Mouse (Mus musculus) kidney, embryonic 14.5 days (tissue): Measurements from ENCODE around the gene Selenoh. TPM values are rescaled to one million over a fixed set of nuclear protein-coding genes. Genes with fewer than 3 reads are reported as not detected.

Source experiments
- ATAC-seq: fragments of 200-750 bp; cut with Nextera tagmentation; 2 replicates; pipeline ENCODE4 v1.8.0; 2017; ENCODE audit warnings: moderate number of reproducible peaks, mild to moderate bottlenecking, moderate TSS enrichment, moderate library complexity; ENCODE audit not compliant: low FRiP score, low TSS enrichment
- H3K27ac ChIP-seq: fragments of 300-500 bp; sonication (generic); 2 replicates; pipeline ENCODE4 v1.5.1; 2014; ENCODE audit warnings: low read depth, mild to moderate bottlenecking, low read length, moderate library complexity, mixed read lengths
- H3K27me3 ChIP-seq: fragments of 300-500 bp; sonication (generic); 2 replicates; pipeline ENCODE4 v1.6.1; 2014; ENCODE audit warnings: mild to moderate bottlenecking, low read length; ENCODE audit not compliant: control insufficient read depth, insufficient read depth
- H3K36me3 ChIP-seq: fragments of 300-500 bp; sonication (generic); 2 replicates; pipeline ENCODE4 v1.6.1; 2014; ENCODE audit warnings: low read length, mixed read lengths; ENCODE audit not compliant: control insufficient read depth, insufficient read depth
- H3K4me1 ChIP-seq: fragments of 300-500 bp; sonication (generic); 2 replicates; pipeline ENCODE4 v1.6.1; 2014; ENCODE audit warnings: low read length, mixed read lengths; ENCODE audit not compliant: control insufficient read depth, insufficient read depth
- H3K4me2 ChIP-seq: fragments of 300-500 bp; sonication (generic); replicated peaks from 2 replicates; pipeline ENCODE4 v1.6.1; 2014; ENCODE audit warnings: low read depth, mild to moderate bottlenecking, low read length
- H3K4me3 ChIP-seq: fragments of 300-500 bp; sonication (generic); 2 replicates; pipeline ENCODE4 v1.5.1; 2014; ENCODE audit warnings: mild to moderate bottlenecking, low read length
- H3K9ac ChIP-seq: fragments of 300-500 bp; sonication (generic); 2 replicates; pipeline ENCODE4 v1.6.1; 2014; ENCODE audit warnings: low read depth, mild to moderate bottlenecking, low read length, moderate library complexity
- H3K9me3 ChIP-seq: fragments of 300-500 bp; sonication (generic); 2 replicates; pipeline ENCODE4 v1.6.1; 2016; ENCODE audit warnings: low read length; ENCODE audit not compliant: control insufficient read depth
- WGBS: fragments of 180-500 bp; shearing (Covaris S2); extraction: QIAGEN DNeasy Blood & Tissue Kit; methylation state at CpG from one replicate; pipeline ENCODE4 v1.1.7; 2014; 5-methylcytosine and 5-hydroxymethylcytosine counted together
- polyA plus RNA-seq: library from polyadenylated mRNA; unstranded; fragments of >200 nt; fragmentation: Nextera tagmentation; extraction: Ambion mirVana; gene quantifications from 2 replicates; pipeline ENCODE4 v1.2.1, GENCODE M21; 2014

Gene Selenoh
- polyA plus RNA-seq, 1 experiment from 2014 or later = 404 TPM

GRCm38 (mm10) chr2:84655864-84656263 is 14.7 kb downstream of the Selenoh start:
- H3K27ac ChIP-seq = no peak overlapping the region
- no peaks in the 10 kb centered on the region for H3K36me3 ChIP-seq
- no peak overlapping the region for H3K4me2 ChIP-seq
- no peak for ATAC-seq
- no peaks in the 10 kb centered on the region for H3K27me3 ChIP-seq
- no peak overlapping the region for H3K4me3 ChIP-seq
- no peak overlapping the region for H3K9ac ChIP-seq
- WGBS = 72% methylated on average over 1 of the region's 1 CpGs
- H3K4me1 ChIP-seq = no peaks in the 10 kb centered on the region; the same call in 1 of the 2 replicates
- H3K9me3 ChIP-seq = no peaks in the 10 kb centered on the region

- no peaks in the 10 kb centered on the region for H3K36me3 ChIP-seq
- H3K4me2 ChIP-seq = no peak overlapping the region
- no peak overlapping the region for H3K9ac ChIP-seq
- H3K9me3 ChIP-seq = no peaks in the 10 kb centered on the region
- no peaks in the 10 kb centered on the region; the same call in 1 of the 2 replicates for H3K4me1 ChIP-seq
- H3K27me3 ChIP-seq = no peaks in the 10 kb centered on the region
- H3K4me3 ChIP-seq = no peak overlapping the region
- ATAC-seq = no peak
- no peak overlapping the region for H3K27ac ChIP-seq
Measured at GRCm38 (mm10) chr2:84653354-84653753, 17.2 kb downstream of the Selenoh start.

DNA sequence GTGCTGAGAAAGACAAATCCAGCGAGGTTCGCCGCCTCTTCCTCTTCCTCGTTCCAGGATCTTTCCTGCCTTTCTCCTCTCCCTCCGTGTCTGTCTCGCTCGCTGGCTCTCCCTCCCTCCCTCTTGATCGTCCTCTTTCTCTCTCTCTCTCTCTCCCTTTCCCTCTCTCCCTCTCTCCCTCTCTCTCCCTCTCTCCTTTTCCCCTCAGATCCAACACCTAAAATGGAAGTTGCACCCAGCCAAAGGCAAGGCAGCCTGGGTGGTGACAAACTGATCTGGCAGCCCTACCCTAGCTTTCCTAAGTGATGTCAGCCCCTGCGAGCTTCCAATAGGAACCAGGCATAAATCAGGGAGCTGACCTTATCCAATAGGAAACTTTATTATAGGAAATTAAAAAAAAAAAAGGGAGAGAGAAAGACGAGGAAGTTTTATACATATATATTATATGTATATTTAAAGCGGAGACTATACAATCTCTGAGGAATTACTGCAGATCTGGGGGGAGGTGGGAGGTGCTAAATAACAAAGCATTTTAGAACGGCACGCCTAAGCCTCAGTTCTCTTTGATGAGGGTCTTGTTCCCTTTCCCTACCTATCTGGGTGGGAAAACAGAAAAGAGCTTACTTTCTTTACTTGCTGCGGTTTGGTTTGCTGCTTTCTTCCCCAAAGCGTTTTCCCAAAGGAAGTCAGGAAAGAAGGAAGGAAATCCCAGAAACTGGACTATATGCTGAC is 19.9 kb downstream of the Selenoh start, which contains the start of gene Ctnnd1:
Gene Ctnnd1, minus strand, starts transcription at position 302 of the 732 bp plus-strand sequence.
- WGBS = under 1% methylated on average over 15 of the region's 15 CpGs
- peaks cover 7% of the 10 kb centered on the region; the same call in 1 of the 2 replicates for H3K4me1 ChIP-seq
- ATAC-seq = peak; percentile 98
- no peaks in the 10 kb centered on the region for H3K27me3 ChIP-seq
- H3K36me3 ChIP-seq = no peaks in the 10 kb centered on the region
- peak within 1 kb of the TSS; percentile 63 for H3K4me2 ChIP-seq
- H3K9ac ChIP-seq = peak within 1 kb of the TSS; percentile 88
- H3K4me3 ChIP-seq = peak within 1 kb of the TSS; percentile 77
- H3K9me3 ChIP-seq = no peaks in the 10 kb centered on the region
- H3K27ac ChIP-seq = peak within 1 kb of the TSS; percentile 97

DNA sequence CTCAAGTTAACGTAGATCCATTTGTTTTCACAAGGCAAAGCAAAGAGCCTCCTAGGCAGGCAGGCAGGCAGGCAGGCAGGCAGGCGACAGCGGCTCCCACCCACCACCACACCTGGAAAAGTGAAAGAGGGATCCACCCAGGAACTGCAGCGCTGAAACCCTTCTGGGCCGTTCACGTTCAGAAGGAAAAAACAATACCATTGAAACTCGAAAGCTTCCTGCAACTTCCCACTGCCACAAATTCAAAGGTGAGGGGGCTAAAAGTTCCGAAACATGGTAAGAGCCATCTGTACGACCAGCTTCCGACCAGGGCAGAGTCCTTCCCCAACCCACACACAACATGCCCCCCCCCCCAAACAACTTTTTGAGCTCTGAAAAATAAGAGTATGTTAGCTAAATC is 20.9 kb downstream of the Selenoh start:
- WGBS = 0% methylated on average over 10 of the region's 10 CpGs
- peak overlapping the region; percentile 63 for H3K4me2 ChIP-seq

GRCm38 (mm10) chr2:84648369-84648768 is 22.2 kb downstream of the Selenoh start:
- H3K4me3 ChIP-seq = peak overlapping the region; percentile 77
- H3K36me3 ChIP-seq = no peaks in the 10 kb centered on the region
- H3K9ac ChIP-seq = peak overlapping the region; percentile 88
- H3K4me2 ChIP-seq = peak overlapping the region; percentile 63
- no peaks in the 10 kb centered on the region for H3K27me3 ChIP-seq
- H3K4me1 ChIP-seq = peaks cover 12% of the 10 kb centered on the region
- no peak for ATAC-seq
- no peak overlapping the region for H3K27ac ChIP-seq
- 28% methylated on average over 6 of the region's 6 CpGs for WGBS
- H3K9me3 ChIP-seq = no peaks in the 10 kb centered on the region

More for the DNA sequence above, 20.9 kb downstream of the Selenoh start:
- peaks cover 7% of the 10 kb centered on the region; the same call in 1 of the 2 replicates for H3K4me1 ChIP-seq
- no peak for ATAC-seq
- no peaks in the 10 kb centered on the region for H3K27me3 ChIP-seq
- no peaks in the 10 kb centered on the region for H3K9me3 ChIP-seq
- peak overlapping the region; percentile 97 for H3K27ac ChIP-seq
- peak overlapping the region; percentile 88 for H3K9ac ChIP-seq
- no peaks in the 10 kb centered on the region for H3K36me3 ChIP-seq
- peak overlapping the region; percentile 77 for H3K4me3 ChIP-seq

GRCm38 (mm10) chr2:84647051-84647568 is 23.5 kb downstream of the Selenoh start:
- WGBS = 95% methylated on average over 6 of the region's 6 CpGs
- no peak overlapping the region for H3K4me3 ChIP-seq
- H3K4me2 ChIP-seq = no peak overlapping the region
- no peak overlapping the region for H3K27ac ChIP-seq
- peaks cover 12% of the 10 kb centered on the region for H3K4me1 ChIP-seq
- no peak for ATAC-seq
- no peaks in the 10 kb centered on the region for H3K27me3 ChIP-seq
- no peaks in the 10 kb centered on the region for H3K9me3 ChIP-seq
- H3K36me3 ChIP-seq = no peaks in the 10 kb centered on the region; the same call in 1 of the 2 replicates
- H3K9ac ChIP-seq = no peak overlapping the region

DNA sequence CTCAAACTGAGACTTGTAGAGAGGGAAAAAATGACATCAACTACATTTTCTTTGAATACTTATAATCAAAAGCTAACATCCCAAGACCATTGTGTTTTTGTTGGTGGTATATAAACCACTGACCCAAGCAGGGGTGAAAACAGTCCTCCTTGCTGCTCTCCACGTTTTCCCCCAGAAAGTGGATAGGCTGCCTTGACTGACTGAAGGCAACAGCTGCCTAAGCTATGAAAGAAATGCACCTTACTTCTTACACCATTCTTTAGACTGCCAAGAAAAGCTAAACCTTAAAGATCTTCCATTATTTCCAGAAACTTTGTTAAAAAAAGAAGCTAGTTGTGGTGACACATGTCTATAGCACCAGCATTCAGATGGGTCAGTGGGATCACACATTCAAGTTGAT is 24.4 kb downstream of the Selenoh start:
- 55% methylated on average over 1 of the region's 1 CpGs for WGBS
- Histone ChIP-seq H3K4me1 (peaks cover 12% of the 10 kb centered on the region), H3K27me3 (no peaks in the 10 kb centered on the region), H3K4me3 (no peak overlapping the region), H3K9ac (no peak overlapping the region), H3K36me3 (peaks cover 6% of the 10 kb centered on the region; the same call in 1 of the 2 replicates), H3K4me2 (no peak overlapping the region), H3K9me3 (no peaks in the 10 kb centered on the region), H3K27ac (no peak overlapping the region)
- ATAC-seq = no peak

DNA sequence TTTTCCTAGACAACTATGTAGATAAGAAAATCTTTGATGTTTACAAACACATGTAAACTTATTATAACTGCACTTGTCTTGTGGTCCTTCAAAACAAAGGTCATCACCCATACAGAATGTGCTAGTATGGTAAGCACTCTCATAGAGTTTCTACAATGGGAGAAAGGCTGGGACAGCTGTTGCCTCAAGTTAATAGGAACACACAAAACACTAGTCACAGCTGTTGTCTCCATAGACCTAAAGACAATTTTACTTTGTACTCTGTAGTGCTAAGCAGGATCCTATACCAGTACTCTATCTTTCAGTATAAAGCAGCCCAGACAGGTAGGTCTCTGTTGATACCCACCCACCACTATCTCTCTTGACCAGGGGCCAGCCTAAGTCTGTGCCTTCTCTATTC is 29.7 kb downstream of the Selenoh start:
- no peak for ATAC-seq
- Histone ChIP-seq H3K27ac (no peak overlapping the region), H3K4me1 (peaks cover 39% of the 10 kb centered on the region), H3K4me2 (no peak overlapping the region), H3K9me3 (no peaks in the 10 kb centered on the region), H3K9ac (no peak overlapping the region), H3K27me3 (no peaks in the 10 kb centered on the region), H3K4me3 (no peak overlapping the region), H3K36me3 (peaks cover 9% of the 10 kb centered on the region; the same call in 1 of the 2 replicates)
